Mouse (Mus musculus) stomach, embryonic 15.5 days (tissue): ENCODE measurements at regions not wholly inside any gene's neighbourhood (a gene's known extent, or its start where the extent isn't known, plus 50 kb on each side); places are given as distances from the start of the nearest gene placed in this dataset.

ENCODE experiments used
- ATAC-seq: fragments of 200-750 bp; cut with Nextera tagmentation; 2 replicates; pipeline ENCODE4 v1.8.0; 2017; ENCODE audit warnings: low read depth, moderate number of reproducible peaks, moderate TSS enrichment; ENCODE audit not compliant: insufficient read depth, low FRiP score
- H3K27ac ChIP-seq: fragments of 300-500 bp; sonication (generic); 2 replicates; pipeline ENCODE4 v1.5.1; 2015; ENCODE audit warnings: mild to moderate bottlenecking, inconsistent platforms
- H3K27me3 ChIP-seq: fragments of 300-500 bp; sonication (generic); replicated peaks from 2 replicates; pipeline ENCODE4 v1.6.1; 2015; ENCODE audit warnings: inconsistent platforms
- H3K36me3 ChIP-seq: fragments of 300-500 bp; sonication (generic); 2 replicates; pipeline ENCODE4 v1.6.1; 2015; ENCODE audit warnings: inconsistent platforms
- H3K4me1 ChIP-seq: fragments of 300-500 bp; sonication (generic); 2 replicates; pipeline ENCODE4 v1.6.1; 2015; ENCODE audit warnings: inconsistent platforms
- H3K4me2 ChIP-seq: fragments of 300-500 bp; sonication (generic); 2 replicates; pipeline ENCODE4 v1.6.1; 2015; ENCODE audit warnings: mild to moderate bottlenecking, inconsistent platforms
- H3K4me3 ChIP-seq: fragments of 300-500 bp; sonication (generic); replicated peaks from 2 replicates; pipeline ENCODE4 v1.5.1; 2015; ENCODE audit warnings: inconsistent platforms
- H3K9ac ChIP-seq: fragments of 300-500 bp; sonication (generic); 2 replicates; pipeline ENCODE4 v1.6.1; 2015; ENCODE audit warnings: inconsistent platforms
- H3K9me3 ChIP-seq: fragments of 300-500 bp; sonication (generic); 2 replicates; pipeline ENCODE4 v1.6.1; 2016; ENCODE audit warnings: inconsistent platforms
- WGBS: fragments of 180-500 bp; shearing (Covaris S2); methylation state at CpG from one replicate; pipeline ENCODE4 v1.1.7; 2015; 5-methylcytosine and 5-hydroxymethylcytosine counted together

DNA sequence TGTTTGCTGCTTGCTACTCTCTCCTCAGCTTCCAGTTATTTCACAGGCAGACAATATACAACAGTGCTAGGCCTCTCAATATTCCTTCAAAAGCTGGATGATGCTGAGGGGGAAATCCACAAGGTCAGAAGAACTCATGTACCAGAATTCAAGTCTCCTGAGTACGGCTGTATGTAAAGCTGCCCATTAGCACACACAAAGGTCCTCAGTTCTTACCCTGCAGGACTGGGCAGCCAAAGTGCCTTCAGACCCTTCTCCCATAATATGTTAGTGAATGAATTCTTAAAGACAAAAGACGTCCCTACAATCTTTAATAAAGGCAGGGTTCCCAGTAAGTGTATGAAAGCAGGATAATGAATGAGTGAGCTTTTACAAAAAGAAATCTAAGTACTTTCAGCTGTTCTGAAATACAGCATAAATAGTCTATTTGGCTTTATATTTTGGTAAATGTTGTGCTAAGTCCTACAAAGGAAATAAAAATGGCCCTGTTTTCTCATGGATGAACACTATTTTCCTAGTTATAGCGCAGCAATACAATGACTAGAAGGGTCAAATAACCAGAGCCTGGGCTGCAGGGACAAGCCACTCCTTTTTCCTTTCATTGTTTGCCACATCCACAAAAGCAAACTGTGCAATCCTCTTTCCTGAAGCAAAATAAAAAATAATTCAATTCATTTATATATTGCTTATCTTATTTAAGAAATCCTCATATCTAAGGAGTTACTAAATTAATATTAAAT, 384.8 kb upstream of the Ccnh start:
- no peaks in the 10 kb centered on the region for H3K36me3 ChIP-seq
- WGBS: 66% methylated on average over 3 of the region's 3 CpGs
- no peaks in the 10 kb centered on the region for H3K4me1 ChIP-seq
- H3K27me3 ChIP-seq: no peaks in the 10 kb centered on the region
- no peak overlapping the region for H3K4me3 ChIP-seq
- H3K27ac ChIP-seq: no peak overlapping the region
- no peak overlapping the region for H3K4me2 ChIP-seq
- ATAC-seq: no peak
- no peaks in the 10 kb centered on the region for H3K9me3 ChIP-seq
- no peak overlapping the region for H3K9ac ChIP-seq

DNA sequence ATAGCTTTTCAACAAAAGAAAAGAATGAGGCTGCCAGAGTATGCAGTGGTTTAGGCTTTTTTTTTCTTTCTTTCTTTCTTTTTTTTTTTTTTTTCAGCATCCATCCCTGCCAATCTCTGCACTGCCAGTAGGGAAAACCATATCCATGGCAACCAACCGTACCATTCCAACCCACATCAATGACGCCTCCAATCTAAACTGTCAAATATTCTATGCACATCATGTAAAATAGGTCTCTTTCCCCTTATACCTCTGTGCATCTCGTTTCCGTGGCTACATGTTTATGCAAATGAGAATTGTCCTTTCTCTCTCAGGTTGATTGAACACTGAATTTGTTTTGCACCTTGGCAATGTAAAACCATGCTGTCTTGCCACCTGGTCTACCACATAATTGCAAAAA, 384.0 kb upstream of the Ccnh start:
- WGBS: 79% methylated on average over 4 of the region's 4 CpGs
- no peaks in the 10 kb centered on the region for H3K36me3 ChIP-seq
- H3K27ac ChIP-seq: no peak overlapping the region
- no peaks in the 10 kb centered on the region for H3K9me3 ChIP-seq
- no peaks in the 10 kb centered on the region for H3K27me3 ChIP-seq
- no peak overlapping the region for H3K4me2 ChIP-seq
- H3K9ac ChIP-seq: no peak overlapping the region
- no peak for ATAC-seq
- H3K4me1 ChIP-seq: no peaks in the 10 kb centered on the region
- no peak overlapping the region for H3K4me3 ChIP-seq

DNA sequence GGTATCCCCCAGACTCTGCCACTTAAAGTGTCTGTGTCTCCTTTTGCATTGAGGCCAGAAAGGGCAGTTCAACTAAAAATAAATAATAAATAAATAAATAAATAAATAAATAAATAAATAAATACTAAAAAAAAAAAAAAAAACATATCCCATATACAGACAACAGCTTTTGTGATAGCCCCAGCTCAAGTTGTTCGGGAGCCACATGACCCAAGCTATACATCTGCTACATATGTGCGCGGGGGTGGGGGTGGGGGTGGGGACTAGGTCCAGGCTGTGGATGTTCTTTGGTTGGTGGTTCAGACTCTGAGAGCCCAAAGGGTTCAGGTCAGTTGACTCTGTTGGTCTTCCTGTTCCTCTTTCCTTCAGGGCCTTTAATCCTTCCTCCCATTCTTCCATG, 379.6 kb upstream of the Ccnh start:
- Histone ChIP-seq H3K9ac (no peak overlapping the region), H3K9me3 (no peaks in the 10 kb centered on the region), H3K36me3 (no peaks in the 10 kb centered on the region), H3K27ac (no peak overlapping the region), H3K4me1 (no peaks in the 10 kb centered on the region), H3K4me3 (no peak overlapping the region), H3K27me3 (no peaks in the 10 kb centered on the region), H3K4me2 (no peak overlapping the region)
- WGBS: 92% methylated on average over 3 of the region's 3 CpGs
- no peak for ATAC-seq
